In genomic region chr8:72268356-72268755, GRCm38 (mm10) we compare ENCODE assay signal across 7 mouse cellular contexts. TPM values are rescaled to one million over a fixed set of nuclear protein-coding genes. Genes with fewer than 3 reads are reported as not detected.
DNase-seq lines count a peak whose midpoint lies in the region; ATAC-seq and TF ChIP-seq lines count a peak whose summit lies in the region.

No protein-coding gene starts in this region.

- WGBS in embryonic facial prominence, embryonic 14.5 days = 78% methylated on average over 15 of the region's 15 CpGs
- 9% methylated on average over 15 of the region's 15 CpGs for WGBS in liver, embryonic 12.5 days (ENCODE audit: insufficient replicate concordance)
- WGBS in neural tube, embryonic 15.5 days = 84% methylated on average over 15 of the region's 15 CpGs

- peaks cover 10 to 21% of the 10 kb centered on the region in 2 experiments for H3K4me1 ChIP-seq in ES-E14 (ENCODE audit: control insufficient read depth in 2 of 2, insufficient read depth in 2 of 2, low read length in 2 of 2, poor library complexity in 1 of 2)
- no peaks in the 10 kb centered on the region for H3K4me1 ChIP-seq in embryonic facial prominence, embryonic 14.5 days (ENCODE audit: control insufficient read depth, insufficient read depth, low read length)
- H3K4me1 ChIP-seq in liver, embryonic 12.5 days = peaks cover 42% of the 10 kb centered on the region
- no peaks in the 10 kb centered on the region for H3K4me1 ChIP-seq in neural tube, embryonic 15.5 days

- H3K4me2 ChIP-seq in embryonic facial prominence, embryonic 14.5 days (ENCODE audit: low read depth, low read length) = no peak overlapping the region
- H3K4me2 ChIP-seq in liver, embryonic 12.5 days = peak overlapping the region; percentile 55
- H3K4me2 ChIP-seq in neural tube, embryonic 15.5 days = no peak overlapping the region

- H3K4me3 ChIP-seq in ES-E14 (ENCODE audit: insufficient read depth in 1 of 2, low read depth in 1 of 2, low read length in 2 of 2, poor library complexity in 1 of 2, severe bottlenecking in 1 of 2) = peak overlapping the region; percentile 7 to 33; a peak in 3 of 4 replicates
- H3K4me3 ChIP-seq in embryonic facial prominence, embryonic 14.5 days (ENCODE audit: low read depth, low read length) = no peak overlapping the region
- H3K4me3 ChIP-seq in liver, embryonic 12.5 days = peak overlapping the region; percentile 12; the same call in 1 of the 2 replicates
- no peak overlapping the region for H3K4me3 ChIP-seq in neural tube, embryonic 15.5 days (replicated peaks)

- no peaks in the 10 kb centered on the region; the same call in 1 of the 2 replicates for H3K36me3 ChIP-seq in ES-E14 (ENCODE audit: control insufficient read depth, insufficient read depth, low read length, poor library complexity, severe bottlenecking)
- no peaks in the 10 kb centered on the region for H3K36me3 ChIP-seq in embryonic facial prominence, embryonic 14.5 days (ENCODE audit: control insufficient read depth, insufficient read depth, low read length)
- H3K36me3 ChIP-seq in liver, embryonic 12.5 days = no peaks in the 10 kb centered on the region
- H3K36me3 ChIP-seq in neural tube, embryonic 15.5 days = no peaks in the 10 kb centered on the region

- in situ Hi-C loops in ES-E14 (cut with MboI; ENCODE audit: low sequenced_read_pairs in 2 of 2, unreplicated experiment in 2 of 2) = loop anchor here (5.0 to 10.0 kb wide), 2 partner anchors 96 to 99 kb away; no protein-coding TSS in a partner anchor

- H3K9me3 ChIP-seq in ES-E14 (ENCODE audit: control insufficient read depth, insufficient read depth, low read depth, low read length) = no peaks in the 10 kb centered on the region
- no peaks in the 10 kb centered on the region for H3K9me3 ChIP-seq in embryonic facial prominence, embryonic 14.5 days (ENCODE audit: control insufficient read depth, low read length)
- H3K9me3 ChIP-seq in liver, embryonic 12.5 days (replicated peaks) = no peaks in the 10 kb centered on the region
- H3K9me3 ChIP-seq in neural tube, embryonic 15.5 days (replicated peaks) = no peaks in the 10 kb centered on the region

- H3K9ac ChIP-seq in ES-E14 (ENCODE audit: insufficient read depth, low read depth, low read length, poor library complexity, severe bottlenecking) = peak overlapping the region; percentile 56
- no peak overlapping the region for H3K9ac ChIP-seq in embryonic facial prominence, embryonic 14.5 days (ENCODE audit: low read depth, low read length)
- H3K9ac ChIP-seq in liver, embryonic 12.5 days = peak overlapping the region; percentile 51; the same call in 1 of the 2 replicates
- H3K9ac ChIP-seq in neural tube, embryonic 15.5 days (replicated peaks) = no peak overlapping the region

- DNase-seq in 416B (ENCODE audit: low read depth) (peak; percentile 100), ES-E14 (ENCODE audit: low read depth, low spot score) (no peak)
- peak; percentile 56 for DNase-seq in embryonic facial prominence, embryonic 14.5 days (ENCODE audit: low spot score)
- no peak for DNase-seq in right cerebral cortex, postnatal 25 days

- no peak for ATAC-seq in embryonic facial prominence, embryonic 14.5 days (ENCODE audit: low read depth)
- peak; percentile 88 to 92 for ATAC-seq in hematopoietic stem cell, adult 5-6 weeks (replicated peaks in 1 of 2; ENCODE audit: insufficient read depth in 1 of 2, low FRiP score in 2 of 2, low TSS enrichment in 1 of 2, low read depth in 1 of 2, poor library complexity in 2 of 2, severe bottlenecking in 2 of 2)
- peak; percentile 81 for ATAC-seq in liver, embryonic 12.5 days
- no peak for ATAC-seq in neural tube, embryonic 15.5 days (ENCODE audit: low FRiP score)

- peak overlapping the region; percentile 40; the same call in 1 of the 2 replicates for H3K27ac ChIP-seq in ES-E14 (ENCODE audit: insufficient read depth, low read depth, low read length, poor library complexity, severe bottlenecking)
- H3K27ac ChIP-seq in embryonic facial prominence, embryonic 14.5 days (replicated peaks; ENCODE audit: low read depth, low read length) = 0 out of 2 replicates have a peak overlapping the region, but pooled peaks have one; percentile 15
- H3K27ac ChIP-seq in liver, embryonic 12.5 days = peak overlapping the region; percentile 76
- peak overlapping the region; percentile 60; the same call in 1 of the 2 replicates for H3K27ac ChIP-seq in neural tube, embryonic 15.5 days (replicated peaks)

- H3K27me3 ChIP-seq in embryonic facial prominence, embryonic 14.5 days (replicated peaks; ENCODE audit: control insufficient read depth, insufficient read depth, low read length) = no peaks in the 10 kb centered on the region
- H3K27me3 ChIP-seq in liver, embryonic 12.5 days (replicated peaks) = no peaks in the 10 kb centered on the region
- no peaks in the 10 kb centered on the region for H3K27me3 ChIP-seq in neural tube, embryonic 15.5 days (replicated peaks)

TF ChIP-seq in ES-E14, 5 proteins besides CTCF, POLR2A, EP300 and RAD21:
- TF ChIP-seq HCFC1 (IDR thresholded peaks at IDR 0.05; ENCODE audit: borderline replicate concordance, insufficient read depth, low read length) (no peak), ZC3H11A (IDR thresholded peaks at IDR 0.05; ENCODE audit: borderline replicate concordance, low read depth, low read length) (no peak), MAFK (IDR thresholded peaks at IDR 0.05; ENCODE audit: insufficient read depth, low read depth, low read length) (no peak), ZNF384 (IDR thresholded peaks at IDR 0.05; ENCODE audit: low read depth, low read length) (no peak), CHD2 (IDR thresholded peaks at IDR 0.05; ENCODE audit: low read depth, low read length) (no peak)

RNA-seq across cellular contexts. Expression of gene Ap1m1, which starts 28.5 kb away (rescaled TPM):
- 15.9 and 21.2 TPM in 2 replicates for total RNA-seq in ES-E14 (2012; rRNA removed)
- 85.2 and 107 TPM in 2 replicates for polyA plus RNA-seq in embryonic facial prominence, embryonic 14.5 days (2014; fragmentation: Nextera tagmentation; extraction: Ambion mirVana)
- 70.2 and 79.2 TPM in 2 replicates for total RNA-seq in hematopoietic stem cell, adult 5-6 weeks (2017)
- polyA plus RNA-seq in liver, embryonic 12.5 days (2016; fragmentation: Nextera tagmentation; extraction: Ambion mirVana) = 80.9 and 85.0 TPM in 2 replicates
- polyA plus RNA-seq in neural tube, embryonic 15.5 days (2015; fragmentation: Nextera tagmentation; extraction: Ambion mirVana) = 235 and 249 TPM in 2 replicates

RNA-seq across cellular contexts. Expression of gene Gm10282, which starts 36.7 kb away (rescaled TPM):
- 13.0 and 21.2 TPM in 2 replicates for total RNA-seq in ES-E14 (2012; rRNA removed)
- polyA plus RNA-seq in embryonic facial prominence, embryonic 14.5 days (2014; fragmentation: Nextera tagmentation; extraction: Ambion mirVana) = 23.1 and 26.5 TPM in 2 replicates
- 35.8 and 41.2 TPM in 2 replicates for total RNA-seq in hematopoietic stem cell, adult 5-6 weeks (2017)
- polyA plus RNA-seq in liver, embryonic 12.5 days (2016; fragmentation: Nextera tagmentation; extraction: Ambion mirVana) = 10.1 and 10.3 TPM in 2 replicates
- polyA plus RNA-seq in neural tube, embryonic 15.5 days (2015; fragmentation: Nextera tagmentation; extraction: Ambion mirVana) = 10.9 and 13.0 TPM in 2 replicates

RNA-seq across cellular contexts. Expression of gene Fam32a, which starts 48.8 kb away (rescaled TPM):
- total RNA-seq in ES-E14 (2012; rRNA removed) = 28.2 and 41.6 TPM in 2 replicates
- 57.6 and 59.0 TPM in 2 replicates for polyA plus RNA-seq in embryonic facial prominence, embryonic 14.5 days (2014; fragmentation: Nextera tagmentation; extraction: Ambion mirVana)
- 67.6 and 81.8 TPM in 2 replicates for total RNA-seq in hematopoietic stem cell, adult 5-6 weeks (2017)
- polyA plus RNA-seq in liver, embryonic 12.5 days (2016; fragmentation: Nextera tagmentation; extraction: Ambion mirVana) = 42.7 and 43.0 TPM in 2 replicates
- polyA plus RNA-seq in neural tube, embryonic 15.5 days (2015; fragmentation: Nextera tagmentation; extraction: Ambion mirVana) = 78.7 and 86.4 TPM in 2 replicates

RNA-seq across cellular contexts. Expression of gene Klf2, which starts 50.5 kb away (rescaled TPM):
- total RNA-seq in ES-E14 (2012; rRNA removed) = 55.0 and 58.5 TPM in 2 replicates
- polyA plus RNA-seq in embryonic facial prominence, embryonic 14.5 days (2014; fragmentation: Nextera tagmentation; extraction: Ambion mirVana) = 19.9 and 22.1 TPM in 2 replicates
- total RNA-seq in hematopoietic stem cell, adult 5-6 weeks (2017) = 9.4 and 17.1 TPM in 2 replicates
- polyA plus RNA-seq in liver, embryonic 12.5 days (2016; fragmentation: Nextera tagmentation; extraction: Ambion mirVana) = 5.7 and 6.0 TPM in 2 replicates
- 6.7 and 7.9 TPM in 2 replicates for polyA plus RNA-seq in neural tube, embryonic 15.5 days (2015; fragmentation: Nextera tagmentation; extraction: Ambion mirVana)

RNA-seq across cellular contexts. Expression of gene Gm11034, which starts 54.9 kb away (rescaled TPM):
- not detected in 2 replicates for total RNA-seq in ES-E14 (2012; rRNA removed)
- not detected in 2 replicates for polyA plus RNA-seq in embryonic facial prominence, embryonic 14.5 days (2014; fragmentation: Nextera tagmentation; extraction: Ambion mirVana)
- total RNA-seq in hematopoietic stem cell, adult 5-6 weeks (2017) = not detected in 2 replicates
- not detected in 2 replicates for polyA plus RNA-seq in liver, embryonic 12.5 days (2016; fragmentation: Nextera tagmentation; extraction: Ambion mirVana)
- not detected in 2 replicates for polyA plus RNA-seq in neural tube, embryonic 15.5 days (2015; fragmentation: Nextera tagmentation; extraction: Ambion mirVana)

Comparison
In these comparisons a context has a peak if more than half of its experiments do, and no peak if none do; other contexts are left out.
1. DNase-seq: peak in 416B (single experiment) and embryonic facial prominence, embryonic 14.5 days (single experiment); none in ES-E14 (single experiment) and right cerebral cortex, postnatal 25 days (single experiment).
2. H3K27ac ChIP-seq: peak in every context shown above with its lines; median percentile 76 in liver, embryonic 12.5 days; 60 in neural tube, embryonic 15.5 days; 40 in ES-E14; 15 in embryonic facial prominence, embryonic 14.5 days.
3. H3K4me3 ChIP-seq: peak in ES-E14 (2 of 2) and liver, embryonic 12.5 days (single experiment); none in embryonic facial prominence, embryonic 14.5 days (single experiment) and neural tube, embryonic 15.5 days (single experiment).
4. H3K9ac ChIP-seq: peak in ES-E14 (single experiment) and liver, embryonic 12.5 days (single experiment); none in embryonic facial prominence, embryonic 14.5 days (single experiment) and neural tube, embryonic 15.5 days (single experiment).
5. ATAC-seq: peak in hematopoietic stem cell, adult 5-6 weeks (2 of 2) and liver, embryonic 12.5 days (single experiment); none in embryonic facial prominence, embryonic 14.5 days (single experiment) and neural tube, embryonic 15.5 days (single experiment).